Mouse (Mus musculus) lung, postnatal 14 days (tissue): ENCODE measurements around the gene Arhgef3.

ENCODE experiments used
- DNase-seq: peaks from one replicate; pipeline ENCODE4 v3.0.0; 2021

Gene Arhgef3

DNA sequence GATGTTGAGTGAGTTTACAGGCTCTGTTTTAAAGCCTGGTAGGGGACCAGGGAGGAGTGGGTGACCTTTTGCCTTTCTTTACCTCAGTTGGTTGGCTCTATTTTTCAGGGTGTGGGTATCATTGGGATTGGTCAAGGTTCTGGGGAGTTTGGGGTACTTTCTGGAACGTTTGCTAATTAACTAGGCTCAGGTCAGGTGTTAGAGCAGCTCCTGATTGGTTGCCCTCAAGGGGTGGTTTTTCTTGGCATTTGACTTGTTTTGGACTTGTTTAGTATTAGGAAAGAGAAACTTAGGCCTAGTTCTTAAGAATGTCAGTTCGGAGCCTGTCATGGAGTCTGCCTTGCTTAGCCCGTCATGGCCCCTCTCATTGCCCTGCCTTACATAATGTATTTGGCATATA is 322.1 kb downstream of the Arhgef3 start:
- no peak for DNase-seq

DNA sequence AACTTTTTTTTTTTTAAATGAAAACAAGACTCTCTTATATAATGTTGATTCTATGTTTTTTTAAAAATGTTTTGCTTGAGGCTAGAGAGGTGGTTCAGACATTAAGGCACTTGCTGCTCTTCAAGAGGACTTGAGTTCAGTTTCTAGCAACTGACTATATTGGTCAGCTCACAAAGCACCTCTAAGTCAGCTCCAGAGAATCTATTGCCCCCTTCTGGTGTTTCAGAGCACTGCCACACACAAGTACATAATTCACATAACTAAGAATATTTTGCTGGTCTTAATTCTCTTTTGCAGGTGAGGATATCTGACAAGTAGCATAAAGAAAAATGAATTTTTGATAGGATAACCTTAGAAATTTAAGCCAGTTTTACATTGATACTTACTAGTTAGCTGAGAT is 326.2 kb downstream of the Arhgef3 start:
- no peak for DNase-seq

DNA sequence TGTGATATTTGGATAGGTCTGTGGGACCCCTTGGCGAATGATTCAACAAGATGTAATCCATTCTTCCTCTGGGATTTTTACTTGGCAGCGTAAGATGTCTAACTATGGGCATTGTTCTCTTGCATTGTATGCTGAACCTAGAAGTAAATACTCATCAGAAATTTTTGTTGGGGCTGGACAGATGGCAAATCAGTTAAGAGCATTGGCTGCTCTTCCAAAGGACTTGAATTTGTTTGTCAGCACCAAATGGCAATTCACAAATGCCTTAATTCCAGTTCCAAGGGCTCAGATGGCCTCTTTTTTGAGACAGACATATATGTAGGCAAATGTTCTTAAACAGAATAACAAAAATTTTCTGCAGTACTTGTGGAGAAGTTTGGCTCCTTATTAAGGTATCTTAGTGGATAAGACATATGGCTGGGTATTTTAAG is 330.2 kb downstream of the Arhgef3 start:
- DNase-seq, result no peak

DNA sequence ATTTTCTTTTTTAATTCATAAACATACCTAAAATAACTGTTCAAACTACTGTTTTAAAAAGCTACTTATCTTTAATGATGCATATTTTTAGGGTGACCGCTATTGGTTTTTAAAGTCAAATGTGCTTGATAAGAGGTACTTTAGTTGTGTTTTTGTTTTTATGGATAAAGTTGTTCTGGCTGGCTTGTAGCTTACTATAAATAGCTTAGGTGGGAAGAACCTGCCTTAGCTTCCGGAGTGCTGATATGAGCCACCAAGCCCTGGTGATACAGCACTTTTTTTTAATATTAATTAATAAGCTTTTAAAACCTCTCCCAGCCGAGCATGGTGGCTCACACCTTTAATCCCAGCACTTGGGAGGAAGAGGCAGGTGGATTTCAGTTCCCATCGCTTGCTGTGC is 332.3 kb downstream of the Arhgef3 start:
- DNase-seq, result no peak
